Mouse (Mus musculus) heart, embryonic 15.5 days (tissue): ENCODE measurements at regions not wholly inside any gene's neighbourhood (a gene's known extent, or its start where the extent isn't known, plus 50 kb on each side); places are given as distances from the start of the nearest gene placed in this dataset.

Experiments
- ATAC-seq: fragments of 200-750 bp; cut with Nextera tagmentation; replicated peaks from 2 replicates; pipeline ENCODE4 v1.8.0; 2017; ENCODE audit warnings: low read depth, moderate TSS enrichment; ENCODE audit not compliant: insufficient number of reproducible peaks, insufficient read depth, low FRiP score
- H3K27ac ChIP-seq: fragments of 300-500 bp; sonication (generic); 2 replicates; pipeline ENCODE4 v1.5.1; 2015; ENCODE audit warnings: mild to moderate bottlenecking, inconsistent platforms
- H3K27me3 ChIP-seq: fragments of 300-500 bp; sonication (generic); 2 replicates; pipeline ENCODE4 v1.6.1; 2015; ENCODE audit warnings: inconsistent platforms
- H3K36me3 ChIP-seq: fragments of 300-500 bp; sonication (generic); 2 replicates; pipeline ENCODE4 v1.6.1; 2015; ENCODE audit warnings: mild to moderate bottlenecking, inconsistent platforms
- H3K4me1 ChIP-seq: fragments of 300-500 bp; sonication (generic); replicated peaks from 2 replicates; pipeline ENCODE4 v1.6.1; 2015; ENCODE audit warnings: inconsistent platforms
- H3K4me2 ChIP-seq: fragments of 300-500 bp; sonication (generic); 2 replicates; pipeline ENCODE4 v1.6.1; 2015; ENCODE audit warnings: inconsistent platforms, mild to moderate bottlenecking, moderate library complexity
- H3K4me3 ChIP-seq: fragments of 300-500 bp; sonication (generic); 2 replicates; pipeline ENCODE4 v1.5.1; 2015; ENCODE audit warnings: mild to moderate bottlenecking, inconsistent platforms
- H3K9ac ChIP-seq: fragments of 300-500 bp; sonication (generic); 2 replicates; pipeline ENCODE4 v1.6.1; 2015; ENCODE audit warnings: mild to moderate bottlenecking, inconsistent platforms
- H3K9me3 ChIP-seq: fragments of 300-500 bp; sonication (generic); replicated peaks from 2 replicates; pipeline ENCODE4 v1.6.1; 2016; ENCODE audit warnings: inconsistent platforms
- WGBS: fragments of 180-500 bp; shearing (Covaris S2); methylation state at CpG from one replicate; pipeline ENCODE4 v1.1.7; 2015; ENCODE audit warnings: mixed read lengths; 5-methylcytosine and 5-hydroxymethylcytosine counted together

GRCm38 (mm10) chr9:85134900-85135299 lies 177.7 kb upstream of the Gm11114 start:
- no peak overlapping the region for H3K27ac ChIP-seq
- no peaks in the 10 kb centered on the region for H3K36me3 ChIP-seq
- ATAC-seq = no peak
- no peaks in the 10 kb centered on the region for H3K9me3 ChIP-seq
- H3K4me2 ChIP-seq = no peak overlapping the region
- H3K9ac ChIP-seq = no peak overlapping the region
- H3K4me3 ChIP-seq = no peak overlapping the region
- H3K27me3 ChIP-seq = no peaks in the 10 kb centered on the region
- 54% methylated on average over 1 of the region's 1 CpGs for WGBS
- H3K4me1 ChIP-seq = peaks cover 6% of the 10 kb centered on the region

DNA sequence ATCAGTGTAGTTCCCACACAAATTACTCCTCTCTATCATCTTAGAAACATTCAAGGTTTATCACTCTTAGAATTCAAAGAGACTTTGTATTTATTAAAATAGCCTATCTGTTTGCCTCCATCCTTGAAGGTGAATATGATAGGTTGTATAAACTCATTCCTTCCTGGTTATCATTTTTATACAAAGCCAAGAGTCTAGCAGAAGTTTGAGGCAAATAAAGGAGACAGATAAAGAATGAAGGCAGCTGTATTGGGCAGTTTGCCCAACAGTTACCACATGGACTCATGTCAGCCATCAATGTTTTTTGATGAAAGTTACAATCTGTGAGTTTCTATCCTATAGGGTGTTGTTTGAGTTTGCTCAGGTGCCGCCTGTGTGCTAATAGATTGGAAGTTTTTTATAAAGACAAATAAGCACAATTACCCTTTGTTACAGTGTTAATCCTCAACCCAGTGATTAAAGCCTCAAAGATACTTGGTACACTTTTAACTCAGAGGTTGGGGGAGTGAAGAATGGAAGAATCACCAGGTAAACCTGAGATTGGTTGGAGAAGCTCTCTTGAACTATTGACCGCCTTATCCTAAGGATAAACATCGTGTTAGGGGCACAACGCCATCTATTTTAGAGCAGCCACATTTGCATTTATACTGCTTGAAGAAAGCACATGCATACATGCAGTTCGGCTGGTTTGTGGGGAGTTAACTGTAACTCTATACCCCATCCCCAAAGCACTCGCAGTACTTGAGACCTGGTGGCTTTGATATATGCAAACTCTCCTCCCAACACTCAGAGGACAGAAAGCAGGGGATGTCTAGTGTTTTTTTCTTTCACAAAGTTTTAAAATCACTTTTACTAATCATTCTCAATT lies 175.6 kb upstream of the Gm11114 start:
- H3K4me1 ChIP-seq = peaks cover 9% of the 10 kb centered on the region
- WGBS = 66% methylated on average over 6 of the region's 6 CpGs
- H3K27ac ChIP-seq = no peak overlapping the region
- H3K36me3 ChIP-seq = no peaks in the 10 kb centered on the region
- H3K4me2 ChIP-seq = no peak overlapping the region
- no peak overlapping the region for H3K4me3 ChIP-seq
- ATAC-seq = no peak
- H3K9ac ChIP-seq = no peak overlapping the region
- no peaks in the 10 kb centered on the region for H3K27me3 ChIP-seq
- H3K9me3 ChIP-seq = no peaks in the 10 kb centered on the region

DNA sequence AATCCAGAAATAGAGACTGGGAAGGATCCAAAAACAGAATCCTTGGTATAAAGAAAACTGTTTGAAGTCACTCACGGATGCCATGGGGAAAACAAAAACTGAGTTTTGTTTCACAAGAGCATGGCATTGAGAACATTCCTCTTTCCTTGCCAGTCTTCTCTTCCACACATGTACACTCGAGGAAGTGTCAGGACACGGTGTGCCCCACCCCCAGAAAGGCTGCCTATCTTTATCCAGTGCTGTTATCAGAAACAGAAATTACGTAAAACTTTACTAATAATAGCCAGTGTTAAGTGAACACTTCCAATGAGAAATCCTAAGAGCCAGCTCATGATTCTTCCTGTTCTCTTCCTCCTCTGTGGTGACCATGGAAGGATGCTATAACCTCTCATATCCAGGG lies 172.7 kb upstream of the Gm11114 start:
- no peak overlapping the region for H3K27ac ChIP-seq
- WGBS = 25% methylated on average over 4 of the region's 4 CpGs

DNA sequence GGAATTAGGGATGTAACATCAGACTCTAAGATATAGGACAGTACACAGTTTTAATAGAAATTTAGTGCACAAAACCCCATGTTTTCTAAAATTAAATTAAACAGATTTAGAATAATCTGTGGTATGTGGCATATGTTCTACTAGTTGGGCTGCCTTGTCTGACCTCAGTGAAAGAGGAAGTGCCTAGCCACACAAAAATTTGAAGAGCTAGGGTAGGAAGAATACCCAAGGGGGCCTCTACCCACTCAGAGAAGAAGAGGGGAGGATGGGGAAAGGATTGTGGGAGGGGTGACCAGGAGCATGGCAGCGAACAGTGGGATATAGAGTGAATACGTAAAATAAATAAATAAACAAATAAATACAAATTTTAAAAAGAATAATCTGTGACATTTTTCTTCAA lies 168.2 kb upstream of the Gm11114 start:
- H3K9me3 ChIP-seq = no peaks in the 10 kb centered on the region
- no peaks in the 10 kb centered on the region for H3K36me3 ChIP-seq
- peaks cover 9% of the 10 kb centered on the region for H3K4me1 ChIP-seq
- H3K4me2 ChIP-seq = no peak overlapping the region
- 85% methylated on average over 2 of the region's 2 CpGs for WGBS
- no peak for ATAC-seq
- no peak overlapping the region for H3K27ac ChIP-seq
- no peak overlapping the region for H3K4me3 ChIP-seq
- H3K27me3 ChIP-seq = no peaks in the 10 kb centered on the region
- H3K9ac ChIP-seq = no peak overlapping the region

More for the DNA sequence above, 172.7 kb upstream of the Gm11114 start:
- Histone ChIP-seq H3K4me1 (peaks cover 9% of the 10 kb centered on the region), H3K4me3 (no peak overlapping the region), H3K36me3 (no peaks in the 10 kb centered on the region), H3K4me2 (peak overlapping the region; percentile 18; the same call in 1 of the 2 replicates), H3K9me3 (no peaks in the 10 kb centered on the region), H3K9ac (no peak overlapping the region), H3K27me3 (no peaks in the 10 kb centered on the region)
- ATAC-seq = no peak

DNA sequence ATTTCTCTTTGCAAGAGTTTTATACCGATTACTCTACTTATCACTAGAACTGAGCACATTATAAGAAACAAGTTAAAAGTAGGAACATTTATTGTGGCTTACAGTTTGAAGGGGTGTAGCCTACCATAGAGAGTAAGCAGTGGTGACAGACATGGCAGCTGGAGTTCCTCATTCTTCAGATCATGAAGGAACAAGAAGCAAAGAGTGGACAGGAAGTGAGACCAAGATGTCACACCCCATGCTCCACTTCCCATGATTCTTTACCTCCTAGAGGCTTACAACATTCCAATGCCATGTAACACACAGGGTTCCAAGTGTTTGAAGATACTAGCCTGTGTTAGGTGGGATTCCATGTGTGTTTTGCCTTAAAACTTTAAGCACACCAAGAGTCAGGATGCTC lies 146.9 kb upstream of the Gm11114 start:
- Histone ChIP-seq H3K9ac (no peak overlapping the region), H3K36me3 (no peaks in the 10 kb centered on the region)

DNA sequence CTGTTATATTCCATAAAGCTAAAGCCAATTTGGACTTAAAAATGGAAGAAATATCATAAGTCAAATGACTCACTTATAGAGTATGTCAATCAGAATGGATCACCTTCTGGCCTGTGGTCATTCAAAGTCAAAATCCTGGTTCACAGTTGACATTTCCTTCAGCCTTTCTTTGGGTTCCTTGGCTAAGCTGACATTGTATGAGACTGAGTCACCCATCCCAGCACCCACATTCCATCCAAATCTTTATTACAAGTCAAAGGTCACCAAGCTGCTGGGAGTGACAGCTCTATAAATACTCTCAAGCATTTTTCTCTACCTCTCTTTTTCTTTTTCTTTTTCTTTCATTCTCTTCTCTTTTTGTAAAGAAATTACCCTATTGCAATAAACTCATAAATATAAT lies 145.3 kb upstream of the Gm11114 start:
- Histone ChIP-seq H3K4me1 (no peaks in the 10 kb centered on the region), H3K9ac (no peak overlapping the region), H3K9me3 (no peaks in the 10 kb centered on the region), H3K4me2 (no peak overlapping the region), H3K36me3 (no peaks in the 10 kb centered on the region), H3K4me3 (no peak overlapping the region), H3K27me3 (no peaks in the 10 kb centered on the region), H3K27ac (no peak overlapping the region)
- ATAC-seq = no peak

More for the DNA sequence above, 146.9 kb upstream of the Gm11114 start:
- Histone ChIP-seq H3K9me3 (no peaks in the 10 kb centered on the region), H3K4me3 (no peak overlapping the region), H3K4me2 (no peak overlapping the region), H3K4me1 (no peaks in the 10 kb centered on the region), H3K27ac (no peak overlapping the region), H3K27me3 (no peaks in the 10 kb centered on the region)
- 86% methylated on average over 1 of the region's 1 CpGs for WGBS
- ATAC-seq = no peak

GRCm38 (mm10) chr9:85174431-85174830 lies 138.1 kb upstream of the Gm11114 start:
- H3K27ac ChIP-seq = no peak overlapping the region
- no peaks in the 10 kb centered on the region for H3K9me3 ChIP-seq
- 53% methylated on average over 3 of the region's 3 CpGs for WGBS
- H3K27me3 ChIP-seq = no peaks in the 10 kb centered on the region
- H3K4me1 ChIP-seq = no peaks in the 10 kb centered on the region
- no peak overlapping the region for H3K4me3 ChIP-seq
- H3K36me3 ChIP-seq = no peaks in the 10 kb centered on the region
- H3K9ac ChIP-seq = no peak overlapping the region
- ATAC-seq = no peak
- no peak overlapping the region for H3K4me2 ChIP-seq

DNA sequence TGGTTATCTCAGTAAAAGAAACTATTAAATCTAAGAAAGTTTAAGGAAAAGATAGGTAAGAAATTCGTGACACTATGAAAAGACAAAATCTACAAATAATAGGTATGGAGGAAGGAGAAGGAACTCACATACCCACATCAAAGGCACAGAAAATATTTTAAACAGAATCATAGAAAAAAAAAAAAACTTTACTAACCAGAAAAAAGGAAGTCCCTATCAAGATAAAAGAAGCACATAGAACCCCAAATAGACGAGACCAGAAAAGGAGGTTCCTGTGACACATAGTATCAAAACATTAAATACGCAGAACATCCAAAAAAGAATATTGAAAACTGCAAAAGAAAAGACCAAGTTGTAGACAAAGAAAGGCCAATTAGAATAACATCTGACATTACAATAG lies 111.4 kb upstream of the Gm11114 start:
- no peaks in the 10 kb centered on the region for H3K27me3 ChIP-seq
- no peaks in the 10 kb centered on the region for H3K9me3 ChIP-seq
- no peak overlapping the region for H3K27ac ChIP-seq
- WGBS = 64% methylated on average over 3 of the region's 3 CpGs
- H3K4me2 ChIP-seq = no peak overlapping the region
- no peaks in the 10 kb centered on the region for H3K36me3 ChIP-seq
- no peaks in the 10 kb centered on the region for H3K4me1 ChIP-seq
- no peak overlapping the region for H3K9ac ChIP-seq
- no peak overlapping the region for H3K4me3 ChIP-seq
- ATAC-seq = no peak

DNA sequence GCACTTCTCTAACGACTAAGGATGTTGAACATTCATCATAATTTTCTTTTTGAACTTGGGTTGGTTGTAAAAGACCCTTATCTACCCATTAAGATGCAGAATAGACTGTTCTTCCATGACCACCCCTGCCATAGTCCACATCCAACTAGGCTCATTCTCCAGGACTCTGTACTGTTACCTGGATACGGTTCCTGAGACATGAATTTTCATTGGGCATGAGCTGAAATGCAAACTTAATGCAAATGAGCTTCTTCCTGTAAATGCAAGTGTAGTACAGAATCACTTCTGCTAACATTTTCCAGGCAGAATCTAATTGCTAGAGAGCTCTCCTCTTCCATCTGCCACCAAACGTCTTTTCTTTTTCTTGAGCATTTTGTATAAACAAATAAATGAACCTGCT lies 87.7 kb upstream of the Gm11114 start:
- Histone ChIP-seq H3K4me3 (no peak overlapping the region), H3K9me3 (no peaks in the 10 kb centered on the region), H3K27ac (no peak overlapping the region), H3K9ac (no peak overlapping the region), H3K4me1 (no peaks in the 10 kb centered on the region), H3K4me2 (no peak overlapping the region), H3K27me3 (no peaks in the 10 kb centered on the region), H3K36me3 (no peaks in the 10 kb centered on the region)
- ATAC-seq = no peak
- 72% methylated on average over 3 of the region's 3 CpGs for WGBS
